Mouse (Mus musculus) CD4-positive, CD25-positive, alpha-beta regulatory T cell, adult 9 weeks (primary cell): ENCODE measurements around the gene Rnf4. TPM values are rescaled to one million over a fixed set of nuclear protein-coding genes. Genes with fewer than 3 reads are reported as not detected.

Experiments
- polyA plus RNA-seq: library from polyadenylated mRNA; unstranded; fragments of 100-300 nt; shearing (Covaris generic); gene quantifications from one replicate; pipeline ENCODE4 v1.2.1, GENCODE M21; 2017

Rnf4 gene
- polyA plus RNA-seq = 167 TPM

GRCm38 (mm10) chr5:34336097-34336774 lies at the start of gene Rnf4:
Gene Rnf4 (plus strand): TSS chr5:34336289.

GRCm38 (mm10) chr5:34288154-34288716 lies 47.9 kb upstream of the Rnf4 start, which contains the start of the genes Zfyve28 and Cfap99:
Gene Zfyve28 (minus strand): TSS chr5:34288449.
Gene Cfap99 (plus strand): TSS chr5:34288600.

DNA sequence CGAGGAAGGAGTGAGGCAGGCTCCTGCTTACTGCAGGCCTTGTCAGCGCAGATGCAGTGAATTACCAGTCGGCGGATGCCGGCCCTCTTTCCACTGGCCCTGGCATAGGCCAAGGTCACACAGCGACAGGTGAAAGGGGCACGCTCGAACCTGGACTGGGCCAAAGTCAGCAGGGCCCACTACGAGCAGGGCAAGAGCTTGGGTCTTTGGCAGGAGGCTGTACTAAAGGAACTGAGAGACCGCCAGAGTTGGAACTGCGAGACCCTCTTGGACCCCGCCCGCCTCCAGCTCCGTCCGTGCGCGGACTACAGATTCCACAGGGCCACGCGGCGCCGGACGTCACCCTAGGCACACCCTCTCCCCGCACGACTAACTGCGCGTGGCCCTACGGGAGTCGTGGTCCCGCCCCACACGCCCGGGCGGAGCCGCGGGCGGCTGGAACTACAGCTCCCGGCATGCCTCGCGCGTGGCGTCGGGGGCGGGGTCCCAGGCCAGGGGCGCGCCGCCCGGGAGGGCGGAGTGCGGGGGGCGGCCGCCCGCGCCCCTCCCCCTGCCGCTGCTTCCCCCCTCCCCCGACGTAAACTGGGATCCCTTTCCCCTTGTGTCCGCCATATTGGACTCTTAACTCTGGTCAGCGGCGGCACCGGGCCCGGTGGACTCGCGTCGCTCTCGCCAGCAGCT lies 33.4 kb downstream of the Rnf4 start, which contains the start of gene Fam193a:
Gene Fam193a (plus strand): TSS at position 593 of the 681 bp plus-strand sequence.

Other genes with a start within 250 kb of the Rnf4 start
- 0.98 TPM for gene Poln, start 166.8 kb upstream of the Rnf4 start, polyA plus RNA-seq
- 85.4 TPM for gene Haus3, start 166.8 kb upstream of the Rnf4 start, polyA plus RNA-seq
- 41.2 TPM for gene Mxd4, start 148.6 kb upstream of the Rnf4 start, polyA plus RNA-seq
- gene Zfyve28, start 47.8 kb upstream of the Rnf4 start, polyA plus RNA-seq = 3.8 TPM
- not detected for gene Cfap99, start 47.7 kb upstream of the Rnf4 start, polyA plus RNA-seq
- gene Fam193a, start 33.6 kb downstream of the Rnf4 start, polyA plus RNA-seq = 6.8 TPM
- gene Tnip2, start 177.7 kb downstream of the Rnf4 start, polyA plus RNA-seq = 22.1 TPM
- gene Sh3bp2, start 189.5 kb downstream of the Rnf4 start, polyA plus RNA-seq = 21.5 TPM
- 218 TPM for gene Add1, start 237.4 kb downstream of the Rnf4 start, polyA plus RNA-seq